Mouse (Mus musculus) common myeloid progenitor, adult 5-6 weeks (primary cell): ENCODE results near the gene Tas2r118. TPM values are rescaled to one million over a fixed set of nuclear protein-coding genes. Genes with fewer than 3 reads are reported as not detected.

Source experiments
- ATAC-seq: replicated peaks from 2 replicates; pipeline ENCODE4 v1.8.0; 2016; ENCODE audit warnings: low read depth, mild to moderate bottlenecking, moderate TSS enrichment, inconsistent platforms; ENCODE audit not compliant: poor library complexity, severe bottlenecking
- total RNA-seq: library from RNA; stranded (forward); fragments of 200-1000, 187-1606 nt; gene quantifications from 2 replicates; pipeline ENCODE4 v1.2.3, GENCODE M21; 2017

Tas2r118 gene
- not detected in 2 replicates for total RNA-seq

GRCm38 (mm10) chr6:23969960-23970359, at the start of gene Tas2r118:
TSS of gene Tas2r118 (minus strand) at chr6:23970060.
- ATAC-seq, result no peak

DNA sequence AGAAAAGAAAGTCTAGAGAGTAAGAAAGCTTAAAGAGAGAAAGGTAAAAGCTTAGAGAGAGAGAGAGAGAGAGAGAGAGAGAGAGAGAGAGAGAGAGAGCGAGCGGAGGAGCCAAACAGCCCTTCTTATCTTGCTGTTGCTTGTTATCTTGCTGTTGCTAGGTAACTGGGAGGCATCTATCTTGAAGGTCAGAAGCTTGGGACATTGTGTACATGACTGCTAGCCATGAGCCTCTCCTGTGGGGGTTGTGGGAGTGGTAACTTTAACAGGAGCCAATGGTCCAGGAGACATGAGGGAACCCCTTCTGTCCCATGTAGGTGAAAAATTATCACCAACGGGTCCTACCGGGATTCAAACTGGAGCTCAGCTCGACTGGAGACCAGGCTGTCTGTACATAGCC, 48.5 kb upstream of the Tas2r118 start:
- ATAC-seq, result no peak

DNA sequence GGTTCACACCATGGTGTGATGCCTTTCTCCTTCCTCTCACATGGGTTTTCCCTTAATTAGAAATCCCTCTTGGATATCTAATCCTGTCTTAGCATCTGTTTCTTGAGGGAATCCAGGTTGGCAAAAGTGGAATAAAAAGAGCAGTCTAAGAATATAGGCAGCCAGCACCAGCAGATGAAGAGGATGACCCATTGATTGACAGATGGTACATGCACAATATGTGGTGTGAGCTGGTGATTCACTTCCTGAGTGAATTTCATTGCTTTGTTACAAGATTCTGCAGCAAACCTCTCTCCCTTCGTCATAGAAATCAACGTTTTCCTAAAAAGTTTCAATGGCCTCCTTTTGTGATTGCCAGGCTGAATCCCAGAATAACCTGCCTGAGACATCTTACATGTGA, 23.4 kb upstream of the Tas2r118 start:
- no peak for ATAC-seq

- no peak for ATAC-seq
Measured at GRCm38 (mm10) chr6:23990687-23991387, 21.0 kb upstream of the Tas2r118 start.

- ATAC-seq, result peak; percentile 82
Measured at GRCm38 (mm10) chr6:23986293-23986692, 16.4 kb upstream of the Tas2r118 start.

DNA sequence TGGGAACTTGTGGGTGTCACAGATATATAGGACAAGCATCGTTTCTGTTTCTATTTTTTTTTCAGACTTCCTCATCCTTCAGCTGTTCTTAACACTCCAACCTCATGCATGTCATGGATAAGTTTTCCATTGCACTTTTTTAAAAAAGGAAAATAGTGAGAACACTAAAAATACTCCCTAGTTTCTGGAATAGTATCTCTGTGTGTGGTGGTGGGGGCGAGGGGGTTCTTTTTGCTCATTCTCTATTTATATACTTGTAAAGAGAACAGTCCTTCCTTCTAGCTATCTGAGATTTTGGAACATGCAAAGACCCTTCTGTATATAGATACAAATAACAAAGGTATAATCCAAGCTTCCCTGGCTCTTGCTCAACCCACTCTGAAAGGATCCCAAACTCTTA, 2.9 kb downstream of the Tas2r118 start:
- ATAC-seq, result no peak

- no peak for ATAC-seq
Measured at GRCm38 (mm10) chr6:23965925-23966324, 3.9 kb downstream of the Tas2r118 start.

DNA sequence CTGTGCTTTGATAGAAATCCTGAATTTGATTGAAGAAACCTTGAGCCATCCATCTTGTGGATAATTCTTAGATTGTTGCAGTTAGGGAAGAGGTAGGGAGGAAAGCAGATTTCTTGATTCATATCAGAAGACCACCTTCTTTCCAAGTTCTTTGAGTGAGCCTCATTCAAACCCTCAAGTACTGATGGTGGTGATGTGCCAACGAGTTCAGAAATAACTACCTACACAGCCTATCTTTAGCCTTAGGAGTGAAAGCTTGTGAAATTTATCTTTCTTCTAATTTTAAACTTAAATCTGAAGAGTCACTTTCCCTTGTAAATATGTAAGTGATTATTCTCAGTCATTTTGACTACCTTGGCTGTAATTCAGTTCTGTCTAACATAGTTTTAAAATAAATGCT, 6.1 kb downstream of the Tas2r118 start:
- ATAC-seq, result no peak

DNA sequence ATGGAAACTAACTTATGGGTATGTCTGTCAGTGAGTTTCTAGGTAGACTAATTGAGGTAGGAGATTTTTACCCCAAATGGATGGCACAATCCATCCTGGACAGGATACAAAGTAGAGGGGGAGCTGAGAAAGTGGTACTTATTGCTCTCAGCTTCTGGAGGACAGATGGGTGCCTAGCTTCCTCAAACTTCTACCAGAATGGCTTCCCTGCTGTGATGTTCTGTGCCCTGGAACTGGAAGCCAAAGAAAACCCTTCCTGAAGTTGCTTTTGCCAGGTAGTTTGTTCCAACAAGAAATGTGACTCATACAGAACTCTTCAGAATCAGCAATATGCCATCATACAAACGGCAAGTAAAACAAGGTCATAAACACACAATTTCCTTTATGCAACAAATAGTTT, 29.1 kb downstream of the Tas2r118 start:
- ATAC-seq, result no peak

- no peak for ATAC-seq
Measured at GRCm38 (mm10) chr6:23938575-23939488, 31.0 kb downstream of the Tas2r118 start.

- ATAC-seq, result no peak
Measured at GRCm38 (mm10) chr6:23936414-23936813, 33.4 kb downstream of the Tas2r118 start.

DNA sequence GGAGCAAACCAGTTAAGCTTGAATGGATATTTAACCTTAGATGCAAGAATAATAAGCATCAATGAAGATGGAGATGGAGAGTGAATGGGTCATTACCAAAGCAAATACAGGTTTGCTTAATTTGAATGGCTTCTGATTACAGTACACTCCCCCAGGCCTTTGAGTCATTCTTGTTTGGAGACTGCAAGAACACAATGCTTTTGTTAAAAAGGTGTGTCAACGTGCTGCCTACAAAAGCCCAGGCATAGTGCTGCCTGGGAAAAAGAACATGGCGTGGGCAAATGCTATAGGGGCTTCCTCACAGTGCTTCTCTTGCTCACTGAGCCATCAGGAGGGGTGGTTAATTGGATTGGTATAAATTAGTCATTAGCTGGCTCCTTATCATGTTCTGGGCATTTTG, 46.1 kb downstream of the Tas2r118 start:
- no peak for ATAC-seq

Other genes with a start within 250 kb of the Tas2r118 start
- gene Cadps2, start 130.6 kb downstream of the Tas2r118 start, total RNA-seq, result 2.4 and 3.1 TPM in 2 replicates
- not detected in 2 replicates for gene Slc13a1, start 198.0 kb upstream of the Tas2r118 start, total RNA-seq